Mouse (Mus musculus): ENCODE results near the gene Mrps12. TPM values are rescaled to one million over a fixed set of nuclear protein-coding genes. Genes with fewer than 3 reads are reported as not detected.

The Mrps12 gene
- polyA plus RNA-seq, 1 experiment from 2014 or later = 99.7 TPM

DNA sequence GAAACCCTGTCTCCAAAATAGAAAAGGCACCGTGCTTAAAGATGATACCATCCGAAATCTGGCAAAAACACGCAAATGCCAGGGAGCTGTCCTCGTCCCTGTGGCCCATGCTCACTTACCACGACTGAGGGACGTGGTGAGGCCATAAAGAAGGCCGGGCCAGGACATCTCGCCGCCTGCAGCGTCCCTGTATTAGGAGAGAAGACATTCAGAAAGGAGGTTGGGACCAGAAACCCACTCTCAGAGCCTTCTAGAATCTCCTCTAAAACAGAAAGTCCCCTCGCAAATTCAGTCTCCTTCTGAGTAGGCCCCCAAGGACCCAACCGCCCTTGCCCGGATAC is 282 bp downstream of the Mrps12 start:
- ATAC-seq = peak; percentile 10
- H3K36me3 ChIP-seq (ENCODE audit: insufficient read depth, low read length) = no peaks in the 10 kb centered on the region; the same call in 1 of the 2 replicates
- H3K4me3 ChIP-seq (ENCODE audit: low read depth, low read length) = peak overlapping the region; percentile 87
- H3K27ac ChIP-seq (ENCODE audit: low read length) = peak overlapping the region; percentile 86
- peak; percentile 8 for DNase-seq (ENCODE audit: low spot score)
- no peak for TF ChIP-seq EP300 (IDR thresholded peaks at IDR 0.05)
- TF ChIP-seq CTCF (IDR thresholded peaks at IDR 0.05) = no peak
- H3K9me3 ChIP-seq (ENCODE audit: low read length) = no peaks in the 10 kb centered on the region
- WGBS = 2% methylated on average over 13 of the region's 13 CpGs
- peak overlapping the region; percentile 78 for H3K9ac ChIP-seq (replicated peaks; ENCODE audit: low read depth)
- H3K4me2 ChIP-seq (replicated peaks; ENCODE audit: low read depth, low read length) = peak overlapping the region; percentile 77
- H3K27me3 ChIP-seq (replicated peaks; ENCODE audit: insufficient read depth, low read length) = no peaks in the 10 kb centered on the region
- H3K4me1 ChIP-seq (ENCODE audit: insufficient read depth, low read depth, low read length) = peaks cover 4% of the 10 kb centered on the region

DNA sequence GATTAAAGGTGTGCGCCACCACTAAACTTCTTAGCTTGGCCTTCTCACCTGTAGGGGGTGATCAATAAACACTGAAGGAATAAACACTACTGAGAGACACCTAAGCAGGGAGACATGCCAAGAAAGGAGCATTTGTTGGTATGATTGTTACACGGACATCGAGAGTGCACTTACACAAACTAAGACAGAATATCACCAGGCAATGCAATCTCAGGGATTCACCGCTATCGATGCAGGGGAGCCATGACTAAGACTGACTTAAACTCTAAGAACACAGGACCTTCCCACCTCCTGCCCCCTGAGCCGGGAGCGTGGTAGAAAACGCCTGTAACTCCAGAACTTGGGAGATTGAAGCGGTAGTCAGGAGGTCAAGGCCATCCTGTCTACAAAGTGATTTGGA is 671 bp downstream of the Mrps12 start:
- Histone ChIP-seq H3K27me3 (replicated peaks; ENCODE audit: insufficient read depth, low read length) (no peaks in the 10 kb centered on the region), H3K4me1 (ENCODE audit: insufficient read depth, low read depth, low read length) (peaks cover 4% of the 10 kb centered on the region), H3K4me2 (replicated peaks; ENCODE audit: low read depth, low read length) (peak overlapping the region; percentile 77), H3K9ac (replicated peaks; ENCODE audit: low read depth) (peak overlapping the region; percentile 78), H3K4me3 (ENCODE audit: low read depth, low read length) (peak overlapping the region; percentile 87), H3K9me3 (ENCODE audit: low read length) (no peaks in the 10 kb centered on the region), H3K27ac (ENCODE audit: low read length) (peak overlapping the region; percentile 86; the same call in 1 of the 2 replicates), H3K36me3 (ENCODE audit: insufficient read depth, low read length) (no peaks in the 10 kb centered on the region; the same call in 1 of the 2 replicates)
- 31% methylated on average over 9 of the region's 9 CpGs for WGBS
- no peak for DNase-seq (ENCODE audit: low spot score)
- no peak for ATAC-seq
- no peak for TF ChIP-seq CTCF (IDR thresholded peaks at IDR 0.05)
- TF ChIP-seq EP300 (IDR thresholded peaks at IDR 0.05) = no peak

DNA sequence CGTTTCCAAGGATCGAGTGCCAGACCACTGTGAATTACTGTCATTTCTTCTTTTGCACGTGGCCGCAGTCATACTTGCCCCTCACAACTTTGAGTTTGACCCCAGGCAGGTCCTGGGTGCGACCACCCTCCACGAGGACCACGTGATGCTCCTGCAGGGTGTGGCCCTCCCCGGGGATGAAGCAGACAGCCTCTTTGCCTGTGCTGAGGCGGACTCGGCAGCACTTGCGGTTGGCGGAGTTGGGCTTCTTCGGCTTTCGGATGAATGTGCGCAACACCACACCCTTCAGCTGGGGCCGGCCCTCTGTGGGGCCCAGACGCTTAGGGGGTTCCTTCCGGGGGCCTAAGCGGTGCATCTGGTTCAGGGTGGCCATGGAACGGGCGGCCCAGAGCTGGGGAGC is 1.8 kb downstream of the Mrps12 start:
- 95% methylated on average over 21 of the region's 21 CpGs for WGBS
- no peaks in the 10 kb centered on the region; the same call in 1 of the 2 replicates for H3K36me3 ChIP-seq (ENCODE audit: insufficient read depth, low read length)
- no peak for ATAC-seq

DNA sequence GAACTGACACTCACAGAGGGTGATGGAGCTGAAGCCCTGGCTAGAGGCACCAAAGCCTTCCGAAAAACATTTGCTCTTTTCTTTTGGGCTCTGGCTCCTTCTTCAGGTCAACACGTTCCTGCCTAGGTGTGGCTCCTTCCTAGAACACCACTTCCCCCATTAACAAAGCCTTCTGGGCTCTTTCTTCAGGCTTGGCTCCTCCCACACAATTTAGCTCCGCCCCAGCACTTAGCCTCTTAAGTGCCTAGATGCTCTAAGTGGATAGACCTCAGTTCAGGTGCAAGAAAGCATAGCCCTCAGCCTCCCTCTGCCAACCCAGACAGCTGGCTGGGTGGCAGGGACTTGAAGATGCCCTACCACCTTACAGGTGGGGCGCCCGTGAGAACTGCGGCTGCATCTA is 5.9 kb downstream of the Mrps12 start:
- Histone ChIP-seq H3K4me3 (ENCODE audit: low read depth, low read length) (no peak overlapping the region), H3K9me3 (ENCODE audit: low read length) (no peaks in the 10 kb centered on the region; the same call in 1 of the 2 replicates), H3K36me3 (ENCODE audit: insufficient read depth, low read length) (no peaks in the 10 kb centered on the region; the same call in 1 of the 2 replicates), H3K4me1 (ENCODE audit: insufficient read depth, low read depth, low read length) (peaks cover 3% of the 10 kb centered on the region; the same call in 1 of the 2 replicates), H3K27me3 (replicated peaks; ENCODE audit: insufficient read depth, low read length) (no peaks in the 10 kb centered on the region), H3K4me2 (replicated peaks; ENCODE audit: low read depth, low read length) (no peak overlapping the region), H3K27ac (ENCODE audit: low read length) (no peak overlapping the region), H3K9ac (replicated peaks; ENCODE audit: low read depth) (no peak overlapping the region)
- TF ChIP-seq EP300 (IDR thresholded peaks at IDR 0.05) (no peak), CTCF (IDR thresholded peaks at IDR 0.05) (no peak)
- DNase-seq (ENCODE audit: low spot score) (peak; percentile 43), ATAC-seq (no peak)
- WGBS = 68% methylated on average over 6 of the region's 6 CpGs

More for the DNA sequence above, 1.8 kb downstream of the Mrps12 start:
- H3K9me3 ChIP-seq (ENCODE audit: low read length) = no peaks in the 10 kb centered on the region
- H3K4me3 ChIP-seq (ENCODE audit: low read depth, low read length) = no peak overlapping the region
- H3K27me3 ChIP-seq (replicated peaks; ENCODE audit: insufficient read depth, low read length) = no peaks in the 10 kb centered on the region
- peaks cover 4% of the 10 kb centered on the region for H3K4me1 ChIP-seq (ENCODE audit: insufficient read depth, low read depth, low read length)
- no peak for DNase-seq (ENCODE audit: low spot score)
- H3K4me2 ChIP-seq (replicated peaks; ENCODE audit: low read depth, low read length) = no peak overlapping the region
- no peak for TF ChIP-seq CTCF (IDR thresholded peaks at IDR 0.05)
- no peak for TF ChIP-seq EP300 (IDR thresholded peaks at IDR 0.05)
- H3K9ac ChIP-seq (replicated peaks; ENCODE audit: low read depth) = no peak overlapping the region
- no peak overlapping the region for H3K27ac ChIP-seq (ENCODE audit: low read length)

DNA sequence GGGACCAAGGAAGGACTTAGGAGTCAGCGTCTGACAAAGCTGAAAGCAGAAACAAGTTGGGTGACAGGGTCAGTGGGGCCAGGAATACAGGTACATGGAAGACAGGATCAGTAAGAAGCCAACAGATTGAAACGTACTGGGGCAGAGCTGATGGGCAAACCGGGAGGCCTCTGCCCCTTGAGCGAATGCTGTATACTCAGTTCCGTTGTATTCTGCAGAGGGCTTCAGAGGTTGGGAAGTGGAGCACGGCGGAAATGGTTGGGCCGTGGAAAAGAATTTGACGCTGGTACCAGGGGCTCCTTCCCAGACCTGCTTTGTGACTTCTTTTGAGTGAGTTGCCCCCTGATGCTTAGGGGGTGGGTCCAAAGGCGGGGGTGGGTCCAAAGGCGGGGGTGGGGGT is 8.4 kb downstream of the Mrps12 start:
- 26% methylated on average over 11 of the region's 11 CpGs for WGBS
- Histone ChIP-seq H3K9ac (replicated peaks; ENCODE audit: low read depth) (no peak overlapping the region), H3K9me3 (ENCODE audit: low read length) (no peaks in the 10 kb centered on the region; the same call in 1 of the 2 replicates), H3K4me2 (replicated peaks; ENCODE audit: low read depth, low read length) (peak overlapping the region; percentile 56), H3K4me1 (ENCODE audit: insufficient read depth, low read depth, low read length) (peaks cover 3% of the 10 kb centered on the region; the same call in 1 of the 2 replicates), H3K36me3 (ENCODE audit: insufficient read depth, low read length) (no peaks in the 10 kb centered on the region), H3K27me3 (replicated peaks; ENCODE audit: insufficient read depth, low read length) (no peaks in the 10 kb centered on the region), H3K4me3 (ENCODE audit: low read depth, low read length) (peak overlapping the region; percentile 29), H3K27ac (ENCODE audit: low read length) (no peak overlapping the region)
- TF ChIP-seq CTCF (IDR thresholded peaks at IDR 0.05) = no peak
- TF ChIP-seq EP300 (IDR thresholded peaks at IDR 0.05) = no peak
- no peak for ATAC-seq
- no peak for DNase-seq (ENCODE audit: low spot score)

DNA sequence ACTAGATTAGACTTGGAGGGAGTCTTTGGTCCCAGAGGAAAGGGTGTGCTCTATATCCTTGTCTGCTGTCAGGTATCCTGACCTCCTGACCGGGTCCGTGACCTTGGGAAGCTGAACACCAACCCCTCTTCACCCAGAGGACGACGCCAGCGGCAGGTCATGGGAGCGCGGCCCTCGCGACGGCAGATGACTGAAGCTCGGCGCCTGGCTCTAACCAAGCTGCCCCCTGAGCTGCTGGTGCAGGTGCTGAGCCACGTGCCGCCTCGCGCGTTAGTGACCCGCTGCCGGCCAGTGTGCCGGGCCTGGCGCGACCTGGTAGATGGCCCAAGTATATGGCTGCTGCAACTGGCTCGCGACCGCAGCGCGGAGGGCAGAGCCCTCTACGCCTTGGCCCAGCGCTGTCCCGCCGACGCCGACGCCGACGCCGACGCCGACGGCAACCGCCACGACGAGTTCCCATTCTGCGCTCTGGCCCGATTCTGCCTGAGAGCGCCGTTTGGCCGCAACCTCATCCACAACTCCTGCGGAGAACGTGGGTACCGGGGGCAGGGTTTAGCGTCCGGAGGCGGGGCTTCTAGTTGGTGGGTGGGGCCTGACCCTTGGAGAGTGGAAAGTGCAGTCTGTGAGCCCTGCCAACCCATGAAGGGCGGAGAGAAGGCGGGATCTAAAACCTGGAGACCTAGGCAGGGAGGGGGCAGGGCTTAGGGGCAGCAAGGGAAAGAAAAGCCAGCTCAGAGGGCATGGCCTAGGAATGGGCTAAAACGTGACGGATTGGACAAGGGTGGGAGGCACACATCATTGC is 9.1 kb downstream of the Mrps12 start:
- H3K4me3 ChIP-seq (ENCODE audit: low read depth, low read length) = peak overlapping the region; percentile 29
- peaks cover 3% of the 10 kb centered on the region; the same call in 1 of the 2 replicates for H3K4me1 ChIP-seq (ENCODE audit: insufficient read depth, low read depth, low read length)
- TF ChIP-seq EP300 (IDR thresholded peaks at IDR 0.05) = no peak
- no peak for TF ChIP-seq CTCF (IDR thresholded peaks at IDR 0.05)
- H3K27me3 ChIP-seq (replicated peaks; ENCODE audit: insufficient read depth, low read length) = no peaks in the 10 kb centered on the region
- no peak overlapping the region for H3K27ac ChIP-seq (ENCODE audit: low read length)
- DNase-seq (ENCODE audit: low spot score) = peak; percentile 90
- H3K9me3 ChIP-seq (ENCODE audit: low read length) = no peaks in the 10 kb centered on the region; the same call in 1 of the 2 replicates
- H3K4me2 ChIP-seq (replicated peaks; ENCODE audit: low read depth, low read length) = peak overlapping the region; percentile 56
- ATAC-seq = peak; percentile 94
- no peaks in the 10 kb centered on the region for H3K36me3 ChIP-seq (ENCODE audit: insufficient read depth, low read length)
- 7% methylated on average over 50 of the region's 58 CpGs for WGBS
- H3K9ac ChIP-seq (replicated peaks; ENCODE audit: low read depth) = no peak overlapping the region
